Mouse (Mus musculus) heart, postnatal 25 days (tissue): Measurements from ENCODE around the gene Prss16. TPM values are rescaled to one million over a fixed set of nuclear protein-coding genes. Genes with fewer than 3 reads are reported as not detected.

Source experiments
- DNase-seq: peaks from one replicate; pipeline ENCODE4 v3.0.0; 2022; ENCODE audit warnings: low spot score
- intact Hi-C: fragments of 180-260 bp; cut with DNase I; formaldehyde crosslinking; loops from one replicate; pipeline ENCODE4 v1.15.1; 2025
- microRNA-seq: library from miRNA; unstranded; fragments of <30 nt; microRNA quantifications from one replicate; pipeline ENCODE4 v1.2.0, GENCODE M21; 2022
- total RNA-seq, 2 experiments: library from RNA; stranded (reverse); gene quantifications; 2 replicates each; pipeline ENCODE4 v1.2.3; 2021

Gene Prss16
- total RNA-seq, 2 experiments from 2014 or later: not detected

DNA sequence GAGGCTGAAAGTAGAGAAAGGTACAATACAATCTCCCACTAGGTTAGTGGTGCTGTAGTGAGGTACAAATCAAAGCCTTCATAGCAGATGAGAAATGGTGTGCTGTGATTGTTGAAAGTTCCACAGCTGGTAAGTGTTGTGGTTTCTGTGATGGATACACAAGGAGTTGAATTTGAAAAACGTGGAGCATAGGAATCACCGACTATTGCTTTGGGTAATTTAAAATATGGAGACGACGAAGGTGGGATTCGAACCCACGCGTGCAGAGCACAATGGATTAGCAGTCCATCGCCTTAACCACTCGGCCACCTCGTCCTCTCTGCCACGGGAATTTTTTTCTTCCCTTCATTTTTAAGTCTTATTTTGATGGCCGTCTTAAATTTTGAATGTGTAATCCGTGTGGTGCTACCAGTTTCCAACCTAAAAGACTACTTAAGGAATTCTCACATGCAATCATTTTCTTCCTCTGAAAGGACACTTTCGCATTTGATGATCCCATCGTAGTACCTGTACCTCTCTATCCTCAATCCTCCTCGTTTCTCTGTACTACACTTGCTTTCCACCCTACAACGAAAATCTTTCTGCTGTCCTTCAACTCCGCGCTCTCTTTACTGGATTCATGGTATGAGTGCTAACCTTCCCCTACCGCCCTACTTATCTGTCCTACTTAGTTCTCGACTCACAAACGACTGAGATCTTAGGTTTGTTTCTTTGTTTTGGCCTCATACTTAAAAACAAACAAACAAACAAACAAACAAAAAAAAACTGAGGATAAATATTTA, 15.4 kb downstream of the Prss16 start:
- intact Hi-C loops: loop anchor here (2.0 kb wide), 1 partner anchor 21 kb away; no protein-coding TSS in a partner anchor
- no peak for DNase-seq

- no peak for DNase-seq
- intact Hi-C loops: no loop called here
These were observed 17.0 kb downstream of the Prss16 start for GRCm38 (mm10) chr13:21992550-21992949.

- intact Hi-C loops: no loop called here
- DNase-seq: no peak
These were observed 25.1 kb downstream of the Prss16 start for GRCm38 (mm10) chr13:21984486-21984885.

DNA sequence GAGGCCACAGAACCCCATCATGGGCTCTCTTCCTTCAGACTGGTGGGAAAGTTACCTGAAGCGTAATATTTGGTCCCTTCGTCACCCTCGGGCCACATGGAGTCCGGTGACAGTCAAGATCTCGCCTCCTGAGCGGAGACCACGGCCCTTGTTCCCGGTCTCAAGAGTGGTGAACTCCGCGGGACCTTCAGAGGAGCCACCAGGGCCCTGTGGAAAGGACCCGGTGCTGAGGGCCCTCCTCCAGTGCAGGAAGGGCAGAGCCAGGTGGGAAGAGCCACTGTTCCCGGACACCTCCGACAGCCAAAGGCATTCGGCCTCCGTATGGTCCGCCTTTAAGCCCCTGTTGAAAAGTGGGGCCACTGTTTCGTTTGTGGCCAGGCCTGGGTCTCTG, 27.7 kb downstream of the Prss16 start:
- intact Hi-C loops: no loop called here
- no peak for DNase-seq

DNA sequence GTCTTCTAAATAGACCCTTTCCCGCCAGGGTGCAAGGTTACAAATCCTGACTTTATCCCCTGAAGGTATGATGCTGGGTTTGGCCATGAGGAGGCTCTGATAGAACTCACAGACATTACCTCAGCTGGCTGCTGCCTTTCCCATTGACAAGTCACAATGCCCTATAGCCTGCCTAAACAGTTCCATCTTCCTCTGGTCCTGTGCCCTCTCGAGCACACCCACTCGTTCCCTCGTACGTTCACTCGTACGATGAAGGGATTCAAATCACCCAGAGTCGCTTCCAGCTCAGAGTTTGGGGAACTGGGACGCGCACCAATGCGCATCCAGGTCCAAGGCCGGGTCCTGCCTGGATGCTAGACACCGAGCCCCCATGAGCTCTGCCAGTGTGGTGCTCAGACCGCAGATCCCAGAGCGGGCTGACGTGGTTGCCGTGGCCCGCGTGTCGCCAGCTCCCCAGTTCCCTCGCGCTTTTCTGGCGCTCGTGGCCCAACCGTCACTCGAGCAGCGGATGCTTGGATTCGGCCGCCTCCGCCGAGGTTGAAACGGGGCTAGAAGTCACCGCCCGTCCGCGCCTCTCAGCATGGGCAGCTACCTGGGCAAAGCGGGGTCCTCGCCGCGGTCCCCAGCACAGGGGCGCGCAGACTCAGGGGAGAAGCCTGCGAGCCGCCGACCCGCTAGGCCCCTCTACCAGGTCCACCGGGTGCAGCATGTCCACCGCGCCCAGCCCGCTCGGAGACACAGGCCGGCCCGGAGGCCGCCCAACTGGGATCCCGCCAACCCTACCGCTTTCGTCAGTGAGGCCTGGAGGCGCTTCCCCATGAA, 28.4 kb downstream of the Prss16 start, which contains the start of gene Pom121l2:
TSS of gene Pom121l2 (plus strand) at position 214 of the 822 bp plus-strand sequence.
- peak; percentile 40 for DNase-seq
- intact Hi-C loops: no loop called here

- DNase-seq: peak; percentile 36
- intact Hi-C loops: loop anchor here (1.0 to 2.0 kb wide), 3 partner anchors 34 to 53 kb away; no protein-coding TSS in a partner anchor
These were observed 34.6 kb downstream of the Prss16 start for GRCm38 (mm10) chr13:21974726-21975473.

DNA sequence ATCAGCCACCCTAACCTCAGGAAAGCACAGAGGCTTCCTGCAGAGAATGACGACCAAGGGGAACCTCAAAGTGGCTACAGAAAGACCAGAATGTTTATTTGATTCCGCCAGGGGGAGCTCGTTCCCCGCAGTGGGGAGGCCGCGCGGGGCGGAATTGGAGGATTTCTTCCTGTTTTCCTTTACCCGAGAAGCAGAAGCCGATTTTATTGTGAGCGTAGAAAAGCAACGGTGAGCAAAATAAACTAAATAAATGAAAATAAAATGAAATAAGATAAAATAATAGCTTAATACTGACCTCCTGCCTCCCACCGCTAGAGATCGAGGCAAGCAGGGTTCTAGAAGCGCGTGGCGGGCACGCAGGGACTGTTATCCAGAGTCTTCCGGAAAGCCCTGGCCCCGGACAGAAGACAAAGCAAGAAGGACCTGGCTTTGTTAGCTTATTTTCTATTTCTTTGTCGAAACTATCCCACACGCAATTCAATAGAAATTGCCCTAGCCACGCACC, 35.3 kb downstream of the Prss16 start:
- intact Hi-C loops: loop anchor here (1.0 to 2.0 kb wide), 3 partner anchors 33 to 54 kb away; no protein-coding TSS in a partner anchor

GRCm38 (mm10) chr13:21971641-21972040, 37.9 kb downstream of the Prss16 start:
- intact Hi-C loops: no loop called here
- no peak for DNase-seq

More for the DNA sequence above, 35.3 kb downstream of the Prss16 start:
- DNase-seq: peak; percentile 72

DNA sequence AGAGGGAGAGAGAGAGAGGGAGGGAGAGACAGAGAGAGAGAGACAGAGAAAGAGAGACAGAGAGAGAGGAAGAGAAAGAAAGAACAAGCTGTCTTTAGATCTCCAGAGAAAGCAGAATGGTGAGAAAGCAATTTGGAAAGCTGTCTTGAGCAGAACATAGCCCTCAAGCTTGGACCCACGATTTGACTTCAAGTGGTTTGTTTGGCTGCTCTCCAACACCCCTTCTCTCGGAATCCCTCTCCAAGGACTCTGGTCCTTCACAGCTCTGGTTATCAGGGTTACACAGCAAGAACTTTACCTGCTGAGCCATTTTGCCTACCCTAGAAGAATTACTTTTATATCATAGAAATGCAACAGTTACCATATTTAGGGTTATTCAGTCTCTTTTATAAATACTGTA, 39.7 kb downstream of the Prss16 start:
- intact Hi-C loops: no loop called here
- no peak for DNase-seq

DNA sequence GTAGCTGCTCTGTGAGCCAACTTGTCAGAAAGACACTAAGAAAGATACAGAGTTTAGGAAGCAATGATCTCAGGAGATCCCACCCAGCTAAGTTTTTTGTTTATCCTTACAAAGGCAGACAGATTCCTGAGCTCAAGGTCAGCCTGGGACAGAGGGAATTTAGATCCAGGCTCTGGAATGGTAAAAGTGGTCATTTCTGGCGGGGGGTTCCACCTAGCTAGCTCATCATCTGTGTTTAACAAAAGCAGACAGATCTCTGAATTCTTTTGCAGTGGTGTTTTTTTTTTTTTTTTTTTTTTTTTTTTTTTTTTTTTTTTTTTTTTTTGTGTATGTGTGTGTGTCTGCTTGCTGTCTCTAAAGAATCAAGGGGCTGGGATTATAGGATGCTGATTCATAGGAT, 40.3 kb downstream of the Prss16 start:
- DNase-seq: no peak
- intact Hi-C loops: no loop called here

Small RNA genes lying within 50 kb of the gene (microRNA-seq; reads per million reads assigned to microRNA genes)
- gene Gm44390 (not detected), gene Gm44486 (not detected)

Other genes with a start within 250 kb of the Prss16 start
- 1 to 10 TPM; 8.0 to 9.9 TPM for gene Hist1h1b, start 229.1 kb downstream of the Prss16 start, total RNA-seq
- gene Hist1h3i, start 226.4 kb downstream of the Prss16 start, total RNA-seq: 10 to 100 TPM; 21.5 to 29.2 TPM
- gene Hist1h2an, start 222.5 kb downstream of the Prss16 start, total RNA-seq: under 1 TPM; 0.84 to 0.94 TPM
- 1 to 10 TPM; 6.4 to 6.8 TPM for gene Hist1h2bp, start 222.3 kb downstream of the Prss16 start, total RNA-seq
- gene Hist1h2bq, start 199.5 kb downstream of the Prss16 start, total RNA-seq: 10 to 100 TPM; 35.4 to 36.4 TPM
- gene Hist1h2ao, start 199.3 kb downstream of the Prss16 start, total RNA-seq: not detected
- gene Hist1h4m, start 198.0 kb downstream of the Prss16 start, total RNA-seq: 10 to 100 TPM; 55.1 to 84.9 TPM
- gene Hist1h4n, start 177.5 kb downstream of the Prss16 start, total RNA-seq: 10 to 100 TPM; 13.5 to 14.9 TPM
- gene Hist1h2ap, start 176.2 kb downstream of the Prss16 start, total RNA-seq: 10 to 100 TPM; 21.9 to 30.1 TPM
- 10 to 100 TPM; 35.6 to 36.4 TPM for gene Hist1h2br, start 176.0 kb downstream of the Prss16 start, total RNA-seq
- under 1 TPM; 0.56 to 0.68 TPM for gene Zfp184, start 64.6 kb downstream of the Prss16 start, total RNA-seq
- not detected for gene Pom121l2, start 28.5 kb downstream of the Prss16 start, total RNA-seq
- gene Hist1h2ah, start 25.8 kb upstream of the Prss16 start, total RNA-seq: 10 to 100 TPM; 32.9 to 34.9 TPM
- 10 to 100 TPM; 17.2 to 23.4 TPM for gene Hist1h2bk, start 26.1 kb upstream of the Prss16 start, total RNA-seq
- 10 to 100 TPM; 17.8 to 19.0 TPM for gene Hist1h4i, start 31.6 kb upstream of the Prss16 start, total RNA-seq
- gene Hist1h2ag, start 33.2 kb upstream of the Prss16 start, total RNA-seq: 10 to 100 TPM in 1 of 2 experiments, 1 to 10 TPM in 1; 7.9 to 12.1 TPM
- gene Hist1h2bj, start 33.5 kb upstream of the Prss16 start, total RNA-seq: 10 to 100 TPM in 1 of 2 experiments, 1 to 10 TPM in 1; 5.6 to 14.3 TPM
- gene Vmn1r188, start 74.7 kb upstream of the Prss16 start, total RNA-seq: not detected
- gene Vmn1r189, start 96.1 kb upstream of the Prss16 start, total RNA-seq: not detected
- not detected for gene Vmn1r191, start 174.2 kb upstream of the Prss16 start, total RNA-seq
- gene Vmn1r192, start 181.4 kb upstream of the Prss16 start, total RNA-seq: not detected
- gene Vmn1r193, start 213.4 kb upstream of the Prss16 start, total RNA-seq: not detected
- not detected for gene Vmn1r194, start 234.5 kb upstream of the Prss16 start, total RNA-seq